Mouse (Mus musculus) adrenal gland, postnatal 14 days (tissue): ENCODE results near the gene Ttll9. TPM values are rescaled to one million over a fixed set of nuclear protein-coding genes. Genes with fewer than 3 reads are reported as not detected.

Experiments
- DNase-seq: peaks from one replicate; pipeline ENCODE4 v3.0.0; 2021; ENCODE audit warnings: mixed read lengths
- long read RNA-seq, 2 experiments: library from polyadenylated mRNA; stranded (forward); transcript quantifications; one replicate each; pipeline ENCODE4 v2.0.0; 2021
- total RNA-seq: library from RNA; stranded (reverse); gene quantifications from 2 replicates; pipeline ENCODE4 v1.2.3, GENCODE M21; 2021

Ttll9 gene
- total RNA-seq: 0.48 and 1.1 TPM in 2 replicates
- long read RNA-seq, experiment 1: 0 reads
- long read RNA-seq, experiment 2: 0 reads

GRCm38 (mm10) chr2:152962091-152962793 lies at the start of gene Ttll9:
Gene Ttll9 (plus strand): TSS chr2:152962485.
- DNase-seq: peak; percentile 86

- DNase-seq: peak; percentile 24
Observed at GRCm38 (mm10) chr2:152913471-152913870, 48.8 kb upstream of the Ttll9 start.

- DNase-seq: peak; percentile 95
Observed at GRCm38 (mm10) chr2:152914310-152915120, 47.8 kb upstream of the Ttll9 start.

GRCm38 (mm10) chr2:152915453-152915852 lies 46.8 kb upstream of the Ttll9 start:
- no peak for DNase-seq

- no peak for DNase-seq
Observed at GRCm38 (mm10) chr2:152916111-152916510, 46.2 kb upstream of the Ttll9 start.

- no peak for DNase-seq
Observed at GRCm38 (mm10) chr2:152917671-152918070, 44.6 kb upstream of the Ttll9 start.

- DNase-seq: no peak
Observed at GRCm38 (mm10) chr2:152922376-152922775, 39.9 kb upstream of the Ttll9 start.

GRCm38 (mm10) chr2:152923621-152924020 lies 38.7 kb upstream of the Ttll9 start:
- DNase-seq: no peak

GRCm38 (mm10) chr2:152924128-152924527 lies 38.2 kb upstream of the Ttll9 start:
- DNase-seq: peak; percentile 14

- DNase-seq: no peak
Observed at GRCm38 (mm10) chr2:152924543-152924942, 37.7 kb upstream of the Ttll9 start.

GRCm38 (mm10) chr2:152925189-152925872 lies 37.0 kb upstream of the Ttll9 start:
- DNase-seq: peak; percentile 89

GRCm38 (mm10) chr2:152926896-152927295 lies 35.4 kb upstream of the Ttll9 start:
- no peak for DNase-seq

GRCm38 (mm10) chr2:152927371-152927770 lies 34.9 kb upstream of the Ttll9 start:
- DNase-seq: peak; percentile 67

GRCm38 (mm10) chr2:152928219-152928987 lies 33.9 kb upstream of the Ttll9 start:
- no peak for DNase-seq

- no peak for DNase-seq
Observed at GRCm38 (mm10) chr2:152928988-152929370, 33.3 kb upstream of the Ttll9 start.

GRCm38 (mm10) chr2:152930276-152930675 lies 32.0 kb upstream of the Ttll9 start:
- no peak for DNase-seq

- peak; percentile 19 for DNase-seq
Observed at GRCm38 (mm10) chr2:152931456-152932160, 30.7 kb upstream of the Ttll9 start.

- peak; percentile 21 for DNase-seq
Observed at GRCm38 (mm10) chr2:152933048-152933447, 29.2 kb upstream of the Ttll9 start, which contains the start of gene Foxs1. Gene Foxs1 (minus strand): TSS chr2:152933208.

GRCm38 (mm10) chr2:152933614-152934013 lies 28.7 kb upstream of the Ttll9 start:
- DNase-seq: peak; percentile 78

GRCm38 (mm10) chr2:152939846-152940245 lies 22.4 kb upstream of the Ttll9 start:
- peak; percentile 84 for DNase-seq

GRCm38 (mm10) chr2:152941106-152941505 lies 21.2 kb upstream of the Ttll9 start:
- no peak for DNase-seq
